Mouse (Mus musculus): ENCODE measurements around the gene Cyb5r1. TPM values are rescaled to one million over a fixed set of nuclear protein-coding genes. Genes with fewer than 3 reads are reported as not detected.
"Not testable (repeated sequence)": the region's sequence is repeated elsewhere in the genome, so short reads cannot be mapped to it uniquely, and the experiment has no call there.

Cyb5r1 gene
- polyA plus RNA-seq, 1 experiment from 2014 or later = 43.1 TPM

- 90% methylated on average over 1 of the region's 1 CpGs for WGBS
- H3K4me1 ChIP-seq; H3K36me3 ChIP-seq; H3K27ac ChIP-seq; H3K27me3 ChIP-seq; H3K4me3 ChIP-seq; ATAC-seq (ENCODE audit: low FRiP score, low read depth); H3K9ac ChIP-seq; H3K9me3 ChIP-seq; H3K4me2 ChIP-seq (replicated peaks): not testable (repeated sequence)
These were observed 37.9 kb downstream of the Cyb5r1 start for GRCm38 (mm10) chr1:134443288-134443687.

- H3K27ac ChIP-seq = no peak overlapping the region
- WGBS = 88% methylated on average over 2 of the region's 2 CpGs
- no peaks in the 10 kb centered on the region for H3K36me3 ChIP-seq
- H3K27me3 ChIP-seq = no peaks in the 10 kb centered on the region
- no peaks in the 10 kb centered on the region for H3K4me1 ChIP-seq
- H3K9ac ChIP-seq = no peak overlapping the region
- H3K4me2 ChIP-seq (replicated peaks) = no peak overlapping the region
- no peak overlapping the region for H3K4me3 ChIP-seq
- no peak for ATAC-seq (ENCODE audit: low FRiP score, low read depth)
- H3K9me3 ChIP-seq = no peaks in the 10 kb centered on the region
These were observed 40.1 kb downstream of the Cyb5r1 start for GRCm38 (mm10) chr1:134445418-134445817.

DNA sequence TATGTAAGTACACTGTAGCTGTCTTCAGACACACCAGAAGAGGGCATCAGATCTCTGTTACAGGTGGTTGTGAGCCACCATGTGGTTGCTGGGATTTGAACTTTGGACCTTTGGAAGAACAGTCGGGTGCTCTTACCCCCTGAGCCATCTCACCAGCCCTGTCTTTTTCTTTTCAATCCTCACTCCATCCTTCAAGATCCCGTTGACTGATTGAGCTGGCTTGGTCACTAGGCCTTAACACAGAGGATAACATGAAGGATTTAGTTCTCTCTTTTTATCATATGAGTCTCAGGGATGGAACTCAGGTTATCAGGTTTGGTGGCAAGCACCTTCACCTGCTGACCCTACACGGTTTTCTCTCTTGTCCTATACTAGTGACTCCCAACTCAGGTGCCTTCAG is 43.2 kb downstream of the Cyb5r1 start:
- not testable (repeated sequence) for H3K4me2 ChIP-seq (replicated peaks); ATAC-seq (ENCODE audit: low FRiP score, low read depth); H3K36me3 ChIP-seq; H3K9me3 ChIP-seq; H3K27me3 ChIP-seq; H3K9ac ChIP-seq; H3K4me3 ChIP-seq; H3K27ac ChIP-seq; H3K4me1 ChIP-seq
- WGBS = 70% methylated on average over 3 of the region's 3 CpGs

GRCm38 (mm10) chr1:134450201-134450600 is 44.8 kb downstream of the Cyb5r1 start:
- ATAC-seq (ENCODE audit: low FRiP score, low read depth) = no peak

GRCm38 (mm10) chr1:134450986-134451385 is 45.6 kb downstream of the Cyb5r1 start:
- Histone ChIP-seq H3K9me3 (no peaks in the 10 kb centered on the region), H3K4me3 (no peak overlapping the region), H3K27me3 (no peaks in the 10 kb centered on the region), H3K4me1 (peaks cover 4% of the 10 kb centered on the region), H3K4me2 (replicated peaks) (no peak overlapping the region), H3K36me3 (no peaks in the 10 kb centered on the region), H3K9ac (no peak overlapping the region), H3K27ac (no peak overlapping the region)
- 54% methylated on average over 3 of the region's 3 CpGs for WGBS
- no peak for ATAC-seq (ENCODE audit: low FRiP score, low read depth)

More at GRCm38 (mm10) chr1:134450201-134450600, 44.8 kb downstream of the Cyb5r1 start:
- Histone ChIP-seq H3K9me3 (no peaks in the 10 kb centered on the region), H3K27me3 (no peaks in the 10 kb centered on the region), H3K9ac (no peak overlapping the region), H3K36me3 (no peaks in the 10 kb centered on the region), H3K4me1 (peaks cover 4% of the 10 kb centered on the region; the same call in 1 of the 2 replicates), H3K4me2 (replicated peaks) (no peak overlapping the region), H3K4me3 (no peak overlapping the region), H3K27ac (no peak overlapping the region)
- WGBS = 83% methylated on average over 4 of the region's 4 CpGs

- WGBS = 1% methylated on average over 59 of the region's 61 CpGs
- no peaks in the 10 kb centered on the region for H3K9me3 ChIP-seq
- peaks cover 19% of the 10 kb centered on the region for H3K36me3 ChIP-seq
- peak within 1 kb of the TSS; percentile 75 for H3K27ac ChIP-seq
- H3K4me1 ChIP-seq = peaks cover 17% of the 10 kb centered on the region
- no peaks in the 10 kb centered on the region for H3K27me3 ChIP-seq
- H3K4me3 ChIP-seq = peak within 1 kb of the TSS; percentile 99
- H3K9ac ChIP-seq = peak within 1 kb of the TSS; percentile 96
- ATAC-seq (ENCODE audit: low FRiP score, low read depth) = peak; percentile 92
- H3K4me2 ChIP-seq (replicated peaks) = peak within 1 kb of the TSS; percentile 80
These were observed 49.8 kb downstream of the Cyb5r1 start, which contains the start of gene Klhl12 for GRCm38 (mm10) chr1:134454904-134455824. Gene Klhl12, plus strand, starts transcription at chr1:134455531.

GRCm38 (mm10) chr1:134456060-134456459 is 50.7 kb downstream of the Cyb5r1 start:
- WGBS = 17% methylated on average over 5 of the region's 5 CpGs
- H3K9me3 ChIP-seq = no peaks in the 10 kb centered on the region
- H3K27me3 ChIP-seq = no peaks in the 10 kb centered on the region

DNA sequence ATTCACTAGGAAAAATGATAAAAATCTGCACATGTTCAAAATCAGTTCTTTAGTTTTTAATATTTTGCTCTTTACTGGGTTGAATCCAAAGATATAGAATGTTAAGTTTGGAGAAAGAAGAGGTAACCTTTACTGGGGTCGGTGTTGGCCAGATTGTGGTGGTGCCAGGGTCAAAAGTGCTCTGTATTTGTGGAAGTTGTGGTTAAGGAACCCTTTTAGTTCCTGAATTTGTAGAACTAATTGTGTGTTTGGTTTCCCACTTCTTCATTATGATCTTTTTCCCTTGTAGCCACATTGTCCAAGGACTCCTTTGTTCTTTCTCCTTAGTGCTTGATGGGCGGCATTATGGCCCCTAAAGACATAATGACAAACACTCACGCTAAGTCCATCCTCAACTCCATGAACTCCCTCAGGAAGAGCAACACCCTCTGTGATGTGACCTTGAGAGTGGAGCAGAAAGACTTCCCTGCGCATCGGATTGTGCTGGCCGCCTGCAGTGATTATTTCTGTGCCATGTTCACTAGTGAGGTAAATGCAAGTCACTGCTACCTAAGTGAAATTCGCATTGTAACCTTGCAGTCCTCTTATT is 52.9 kb downstream of the Cyb5r1 start:
- 94% methylated on average over 7 of the region's 7 CpGs for WGBS
- H3K9ac ChIP-seq = no peak overlapping the region
- no peak for ATAC-seq (ENCODE audit: low FRiP score, low read depth)
- H3K9me3 ChIP-seq = no peaks in the 10 kb centered on the region
- no peak overlapping the region for H3K4me3 ChIP-seq
- H3K27me3 ChIP-seq = no peaks in the 10 kb centered on the region
- peaks cover 17% of the 10 kb centered on the region for H3K4me1 ChIP-seq
- H3K27ac ChIP-seq = no peak overlapping the region
- H3K4me2 ChIP-seq (replicated peaks) = no peak overlapping the region
- H3K36me3 ChIP-seq = peaks cover 48% of the 10 kb centered on the region

More at GRCm38 (mm10) chr1:134456060-134456459, 50.7 kb downstream of the Cyb5r1 start:
- Histone ChIP-seq H3K4me1 (peaks cover 17% of the 10 kb centered on the region), H3K4me3 (peak overlapping the region; percentile 99), H3K36me3 (peaks cover 28% of the 10 kb centered on the region), H3K4me2 (replicated peaks) (peak overlapping the region; percentile 80), H3K9ac (peak overlapping the region; percentile 96), H3K27ac (no peak overlapping the region)
- ATAC-seq (ENCODE audit: low FRiP score, low read depth) = no peak

DNA sequence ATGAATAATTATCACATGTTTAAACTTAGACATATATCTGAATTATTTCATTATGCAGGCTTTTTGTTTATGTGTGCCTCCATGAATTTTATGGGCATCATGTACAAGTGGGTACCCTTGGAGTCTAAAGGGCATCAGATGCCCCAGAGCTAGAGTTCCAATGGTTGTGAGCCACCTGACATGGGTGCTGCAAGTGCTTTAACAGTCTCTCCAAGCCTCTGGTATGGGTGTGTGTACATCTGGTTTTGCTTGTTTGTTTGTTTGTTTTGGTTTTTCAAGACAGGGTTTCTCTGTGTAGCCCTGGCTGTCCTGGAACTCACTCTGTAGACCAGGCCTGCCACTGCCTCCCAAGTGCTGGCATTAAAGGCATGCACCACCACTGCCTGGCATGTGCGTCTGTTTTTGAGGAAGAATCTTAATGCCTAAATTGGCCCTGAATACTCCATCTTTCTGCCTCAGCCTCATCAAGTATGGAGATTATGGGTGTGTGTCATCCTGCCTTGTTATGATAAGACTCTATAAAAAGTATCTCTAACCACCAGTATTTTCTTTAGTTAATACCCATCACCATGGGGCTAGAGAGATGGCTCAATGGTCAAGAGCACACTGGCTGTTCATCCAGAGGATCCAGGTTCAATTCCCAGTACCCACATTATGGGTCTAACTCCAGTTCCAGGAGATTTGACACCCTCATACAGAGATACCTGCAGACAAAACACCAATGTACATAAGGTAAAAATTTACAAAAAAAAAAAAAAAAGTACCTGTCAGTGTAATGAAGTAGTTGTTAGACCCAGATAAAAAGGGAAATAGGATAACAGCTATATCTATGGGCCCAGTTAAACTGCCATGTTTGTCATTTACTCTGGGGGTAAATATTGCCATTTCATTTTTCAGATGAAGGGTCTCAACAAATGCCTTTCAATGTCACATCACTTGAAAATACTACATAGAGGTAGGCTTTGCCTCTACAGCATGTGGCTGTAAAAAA is 55.2 kb downstream of the Cyb5r1 start:
- Histone ChIP-seq H3K4me2 (replicated peaks) (no peak overlapping the region), H3K27ac (no peak overlapping the region), H3K36me3 (peaks cover 66% of the 10 kb centered on the region), H3K9ac (no peak overlapping the region), H3K4me3 (no peak overlapping the region), H3K27me3 (no peaks in the 10 kb centered on the region), H3K9me3 (no peaks in the 10 kb centered on the region), H3K4me1 (peaks cover 13% of the 10 kb centered on the region)
- WGBS = 94% methylated on average over 1 of the region's 1 CpGs
- ATAC-seq (ENCODE audit: low FRiP score, low read depth) = no peak
